Mouse (Mus musculus): ENCODE data around the gene Drc1. TPM values are rescaled to one million over a fixed set of nuclear protein-coding genes. Genes with fewer than 3 reads are reported as not detected.
A peak's percentile ranks its signal among the peaks of the same experiment; 100 is the strongest.

The Drc1 gene
- 1.5 and 1.6 TPM in 2 replicates for polyA plus RNA-seq (2016; fragmentation: Nextera tagmentation; extraction: Ambion mirVana)

- no peaks in the 10 kb centered on the region for H3K27me3 ChIP-seq
- H3K4me1 ChIP-seq: peaks cover 4% of the 10 kb centered on the region
- H3K27ac ChIP-seq: no peak within 1 kb of the TSS
- whole genome bisulfite sequencing: 8% methylated on average over 25 of the region's 26 CpGs
- H3K4me2 ChIP-seq: peak within 1 kb of the TSS; percentile 69
- H3K36me3 ChIP-seq (replicated peaks): no peaks in the 10 kb centered on the region
- peaks cover 7% of the 10 kb centered on the region; the same call in 1 of the 2 replicates for H3K9me3 ChIP-seq
- peak within 1 kb of the TSS; percentile 57 for H3K9ac ChIP-seq
- peak; percentile 93 for ATAC-seq (ENCODE audit: low FRiP score)
- peak within 1 kb of the TSS; percentile 50 for H3K4me3 ChIP-seq (replicated peaks)
These were observed at the start of gene Drc1 for GRCm38 (mm10) chr5:30281291-30281732. Gene Drc1, plus strand, starts transcription at chr5:30281388.

- Histone ChIP-seq H3K9me3 (no peaks in the 10 kb centered on the region), H3K9ac (peak overlapping the region; percentile 69), H3K4me3 (replicated peaks) (peak overlapping the region; percentile 85), H3K36me3 (replicated peaks) (no peaks in the 10 kb centered on the region), H3K4me2 (peak overlapping the region; percentile 85), H3K4me1 (peaks cover 28% of the 10 kb centered on the region), H3K27ac (peak overlapping the region; percentile 94), H3K27me3 (no peaks in the 10 kb centered on the region)
- no peak for ATAC-seq (ENCODE audit: low FRiP score)
- 40% methylated on average over 16 of the region's 16 CpGs for WGBS
These were observed 49.3 kb upstream of the Drc1 start for GRCm38 (mm10) chr5:30231891-30232270.

DNA sequence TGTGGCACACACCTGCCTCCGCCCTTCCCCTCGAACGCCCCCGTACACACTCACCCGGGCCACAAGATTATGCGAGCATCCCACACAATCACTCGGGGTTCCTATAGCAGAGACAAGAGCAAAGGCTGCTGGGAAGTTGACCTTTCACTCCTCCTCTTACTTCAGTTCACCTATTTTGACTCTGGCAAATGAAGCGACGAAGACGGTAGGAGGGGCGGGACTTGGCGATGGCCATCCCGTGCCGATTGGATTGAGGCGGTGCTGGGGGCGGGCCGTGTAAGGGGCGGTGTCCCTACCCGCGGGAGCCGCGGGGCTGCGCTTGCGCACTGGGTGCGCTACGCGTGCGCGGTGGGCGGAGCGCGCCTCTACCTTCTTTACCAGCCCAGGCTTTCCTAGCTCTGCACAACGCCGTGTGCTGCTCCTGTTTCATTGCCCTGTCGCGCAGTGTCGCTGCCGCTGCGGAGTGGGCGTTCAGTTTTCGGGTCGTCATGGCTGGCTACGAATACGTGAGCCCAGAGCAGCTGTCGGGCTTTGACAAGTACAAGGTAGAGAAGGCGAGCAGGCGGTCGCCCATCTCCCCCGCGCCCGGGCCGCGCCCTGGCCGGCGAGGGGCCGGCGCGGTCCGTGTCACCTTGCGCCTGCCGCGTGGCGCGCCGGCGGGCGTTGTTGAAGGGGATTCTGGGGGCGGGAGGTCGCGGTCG lies 48.8 kb upstream of the Drc1 start, which contains the start of gene Selenoi:
TSS of gene Selenoi (plus strand) at position 311 of the 701 bp plus-strand sequence.
- H3K27me3 ChIP-seq: no peaks in the 10 kb centered on the region
- WGBS: 10% methylated on average over 71 of the region's 71 CpGs
- H3K9me3 ChIP-seq: no peaks in the 10 kb centered on the region

DNA sequence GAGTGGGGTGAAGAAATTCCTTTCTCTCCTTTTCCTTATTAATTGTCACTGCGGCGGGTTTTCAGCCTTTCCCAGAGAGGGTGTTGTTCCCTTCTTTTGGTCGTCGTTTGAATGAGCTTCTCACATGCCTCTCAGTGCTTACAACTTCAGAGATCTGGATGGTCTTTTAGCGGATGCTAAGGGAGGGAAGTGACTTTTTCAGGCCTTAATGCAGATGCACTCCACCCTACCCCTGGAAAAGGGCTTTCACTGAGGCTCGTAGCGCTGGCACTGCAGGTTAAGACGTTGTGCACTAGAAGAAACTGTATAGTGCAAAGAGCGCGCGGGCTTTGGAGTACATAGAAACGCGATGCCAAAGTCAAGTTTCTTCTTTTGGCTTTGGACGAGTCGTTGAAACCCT lies 48.1 kb upstream of the Drc1 start:
- H3K27me3 ChIP-seq: no peaks in the 10 kb centered on the region
- H3K9me3 ChIP-seq: no peaks in the 10 kb centered on the region
- peak overlapping the region; percentile 85 for H3K4me2 ChIP-seq
- peak overlapping the region; percentile 86 for H3K9ac ChIP-seq
- H3K36me3 ChIP-seq (replicated peaks): no peaks in the 10 kb centered on the region
- ATAC-seq (ENCODE audit: low FRiP score): no peak
- H3K4me3 ChIP-seq (replicated peaks): peak overlapping the region; percentile 85
- peaks cover 28% of the 10 kb centered on the region for H3K4me1 ChIP-seq
- 5% methylated on average over 15 of the region's 15 CpGs for WGBS
- H3K27ac ChIP-seq: peak overlapping the region; percentile 94

More for the DNA sequence above, 48.8 kb upstream of the Drc1 start, which contains the start of gene Selenoi:
- no peaks in the 10 kb centered on the region for H3K36me3 ChIP-seq (replicated peaks)
- H3K9ac ChIP-seq: peak within 1 kb of the TSS; percentile 86
- H3K27ac ChIP-seq: peak within 1 kb of the TSS; percentile 94
- peak within 1 kb of the TSS; percentile 85 for H3K4me3 ChIP-seq (replicated peaks)
- ATAC-seq (ENCODE audit: low FRiP score): peak; percentile 100
- H3K4me2 ChIP-seq: peak within 1 kb of the TSS; percentile 85
- H3K4me1 ChIP-seq: peaks cover 28% of the 10 kb centered on the region

DNA sequence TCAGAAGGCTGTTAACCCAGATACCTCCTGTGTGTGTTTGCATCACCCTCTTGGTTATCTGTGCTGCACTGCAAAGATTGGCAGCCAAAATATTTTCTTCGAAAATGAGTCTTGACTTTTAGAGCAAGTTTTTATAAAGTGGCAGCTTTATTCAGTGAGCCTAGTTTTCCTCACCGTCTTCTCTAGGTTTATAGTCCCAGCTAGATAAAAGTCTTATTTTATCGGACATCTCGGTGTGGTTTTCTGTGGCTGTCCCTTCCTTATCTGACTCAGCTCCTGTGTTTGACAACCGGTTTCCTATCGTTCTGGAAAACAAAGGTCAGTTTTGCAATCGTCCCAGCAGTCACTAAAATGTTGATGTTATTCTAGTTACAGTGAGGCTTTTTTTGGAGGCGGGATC lies 47.2 kb upstream of the Drc1 start:
- Histone ChIP-seq H3K36me3 (replicated peaks) (no peaks in the 10 kb centered on the region), H3K27me3 (no peaks in the 10 kb centered on the region), H3K9ac (peak overlapping the region; percentile 86; the same call in 1 of the 2 replicates), H3K27ac (no peak overlapping the region), H3K4me3 (replicated peaks) (peak overlapping the region; percentile 85), H3K4me2 (peak overlapping the region; percentile 85), H3K9me3 (no peaks in the 10 kb centered on the region), H3K4me1 (peaks cover 28% of the 10 kb centered on the region)
- ATAC-seq (ENCODE audit: low FRiP score): no peak
- 74% methylated on average over 8 of the region's 8 CpGs for WGBS

- no peak for ATAC-seq (ENCODE audit: low FRiP score)
- Histone ChIP-seq H3K4me2 (no peak overlapping the region), H3K36me3 (replicated peaks) (no peaks in the 10 kb centered on the region), H3K9ac (no peak overlapping the region), H3K9me3 (no peaks in the 10 kb centered on the region), H3K27ac (no peak overlapping the region), H3K4me3 (replicated peaks) (no peak overlapping the region), H3K4me1 (peaks cover 28% of the 10 kb centered on the region), H3K27me3 (no peaks in the 10 kb centered on the region)
- 95% methylated on average over 2 of the region's 2 CpGs for WGBS
These were observed 45.5 kb upstream of the Drc1 start for GRCm38 (mm10) chr5:30235641-30236126.

DNA sequence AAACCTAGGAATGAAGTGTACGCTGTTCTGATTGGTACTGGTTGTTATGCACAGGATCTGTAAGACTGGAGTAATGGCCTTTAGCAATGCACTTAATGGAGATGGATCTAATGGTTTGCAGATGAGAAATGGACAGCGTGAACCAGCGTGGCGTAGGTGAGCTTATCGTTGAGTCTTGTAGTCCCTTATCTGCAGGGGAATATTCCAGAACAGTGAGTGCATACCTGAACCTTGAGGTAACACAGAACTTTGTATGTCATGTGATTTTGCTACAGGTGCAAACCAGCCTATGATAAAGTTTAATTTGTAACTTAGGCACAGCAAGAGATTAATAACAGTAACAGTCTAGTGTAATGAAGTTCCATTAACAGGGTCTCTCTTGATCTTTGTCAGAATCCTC lies 42.7 kb upstream of the Drc1 start:
- no peaks in the 10 kb centered on the region for H3K9me3 ChIP-seq
- H3K27ac ChIP-seq: no peak overlapping the region
- H3K4me1 ChIP-seq: peaks cover 20% of the 10 kb centered on the region
- WGBS: 98% methylated on average over 5 of the region's 5 CpGs
- H3K36me3 ChIP-seq (replicated peaks): no peaks in the 10 kb centered on the region
- no peak overlapping the region for H3K4me3 ChIP-seq (replicated peaks)
- no peaks in the 10 kb centered on the region for H3K27me3 ChIP-seq
- no peak overlapping the region for H3K9ac ChIP-seq
- no peak for ATAC-seq (ENCODE audit: low FRiP score)
- no peak overlapping the region for H3K4me2 ChIP-seq

DNA sequence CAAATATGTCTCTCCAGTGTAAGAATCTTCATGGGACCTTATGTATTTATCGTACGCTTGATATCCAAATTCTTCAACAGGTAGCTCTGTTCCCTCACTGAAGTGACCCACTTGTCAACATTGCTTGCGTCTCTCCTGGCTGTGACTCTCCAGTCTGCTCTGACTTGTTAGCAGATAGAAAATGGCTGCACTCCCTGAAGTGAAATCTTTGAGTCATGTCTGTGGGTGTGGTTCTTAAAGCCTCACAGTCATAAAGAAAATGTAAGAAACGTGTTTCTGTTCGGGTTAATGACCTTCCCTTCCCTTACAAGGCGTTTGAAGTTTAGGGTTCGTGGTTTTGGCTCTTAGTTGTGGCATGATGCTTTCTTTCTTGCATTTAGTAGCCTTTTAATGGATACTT lies 40.6 kb upstream of the Drc1 start:
- peaks cover 18% of the 10 kb centered on the region for H3K4me1 ChIP-seq
- no peaks in the 10 kb centered on the region for H3K27me3 ChIP-seq
- no peak overlapping the region for H3K4me3 ChIP-seq (replicated peaks)
- no peaks in the 10 kb centered on the region for H3K9me3 ChIP-seq
- H3K27ac ChIP-seq: no peak overlapping the region
- no peaks in the 10 kb centered on the region for H3K36me3 ChIP-seq (replicated peaks)
- H3K9ac ChIP-seq: no peak overlapping the region
- 95% methylated on average over 7 of the region's 7 CpGs for WGBS
- ATAC-seq (ENCODE audit: low FRiP score): no peak
- H3K4me2 ChIP-seq: no peak overlapping the region

DNA sequence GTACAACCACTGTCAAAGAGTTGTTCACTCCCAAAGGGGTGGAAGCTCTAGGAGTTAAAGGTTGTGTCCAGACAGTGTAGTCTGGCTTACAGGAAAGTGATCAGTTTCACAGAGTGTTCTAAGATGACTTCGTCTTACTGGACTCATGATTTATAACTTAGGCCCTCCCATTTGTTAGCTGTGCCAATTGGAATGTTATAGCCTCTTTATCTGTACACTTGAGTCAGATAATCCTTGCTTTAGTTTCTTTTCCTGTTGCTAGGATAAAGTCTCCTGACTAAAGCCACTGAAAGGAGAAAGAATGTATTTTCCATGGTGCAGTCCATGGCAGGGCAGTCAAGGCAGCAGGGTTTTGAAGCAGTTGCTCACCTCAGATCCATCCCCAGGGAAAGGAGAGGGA lies 38.8 kb upstream of the Drc1 start:
- no peak overlapping the region for H3K27ac ChIP-seq
- H3K4me2 ChIP-seq: no peak overlapping the region
- no peaks in the 10 kb centered on the region; the same call in 1 of the 2 replicates for H3K36me3 ChIP-seq (replicated peaks)
- H3K4me3 ChIP-seq (replicated peaks): no peak overlapping the region
- H3K9ac ChIP-seq: no peak overlapping the region
- H3K9me3 ChIP-seq: no peaks in the 10 kb centered on the region
- H3K27me3 ChIP-seq: no peaks in the 10 kb centered on the region
- WGBS: 69% methylated on average over 1 of the region's 1 CpGs
- no peak for ATAC-seq (ENCODE audit: low FRiP score)
- H3K4me1 ChIP-seq: peaks cover 18% of the 10 kb centered on the region

GRCm38 (mm10) chr5:30243741-30244140 lies 37.4 kb upstream of the Drc1 start:
- H3K27me3 ChIP-seq: no peaks in the 10 kb centered on the region
- peaks cover 18% of the 10 kb centered on the region for H3K4me1 ChIP-seq
- H3K36me3 ChIP-seq (replicated peaks): no peaks in the 10 kb centered on the region; the same call in 1 of the 2 replicates
- no peak overlapping the region for H3K27ac ChIP-seq
- no peak overlapping the region for H3K4me3 ChIP-seq (replicated peaks)
- WGBS: 70% methylated on average over 9 of the region's 9 CpGs
- H3K9ac ChIP-seq: no peak overlapping the region
- no peak overlapping the region for H3K4me2 ChIP-seq
- no peak for ATAC-seq (ENCODE audit: low FRiP score)
- no peaks in the 10 kb centered on the region for H3K9me3 ChIP-seq

DNA sequence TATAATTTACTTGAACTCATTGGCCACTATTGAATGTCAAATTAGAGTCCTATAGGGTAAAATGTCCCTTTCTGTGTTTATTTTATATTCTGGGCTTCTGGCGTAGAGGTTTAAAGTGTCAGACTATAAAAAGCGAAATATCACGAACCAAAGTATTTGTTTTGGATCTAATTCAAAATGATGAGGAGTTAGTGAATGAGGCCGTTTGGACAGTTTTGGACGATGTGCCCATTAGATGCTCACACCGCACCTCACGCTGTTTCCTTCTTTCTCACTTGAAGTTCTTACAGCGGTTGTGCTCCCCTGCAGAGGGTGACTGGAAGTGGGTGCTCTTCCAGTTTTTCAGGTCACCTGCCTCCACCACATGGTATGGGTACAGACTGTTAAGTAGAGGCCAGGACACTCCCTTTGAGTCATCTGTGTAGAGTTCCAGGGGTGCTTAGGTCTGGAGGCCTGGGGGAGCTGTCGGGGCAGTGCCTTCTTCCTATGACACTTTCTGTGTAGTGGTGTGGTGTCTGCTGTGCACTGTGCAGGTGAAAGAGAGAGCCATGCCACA lies 35.2 kb upstream of the Drc1 start:
- Histone ChIP-seq H3K4me3 (replicated peaks) (no peak overlapping the region), H3K36me3 (replicated peaks) (peaks cover 7% of the 10 kb centered on the region; the same call in 1 of the 2 replicates), H3K27ac (no peak overlapping the region), H3K9ac (no peak overlapping the region), H3K4me2 (no peak overlapping the region), H3K4me1 (peaks cover 18% of the 10 kb centered on the region), H3K9me3 (no peaks in the 10 kb centered on the region), H3K27me3 (no peaks in the 10 kb centered on the region)
- 97% methylated on average over 9 of the region's 9 CpGs for WGBS
- no peak for ATAC-seq (ENCODE audit: low FRiP score)

DNA sequence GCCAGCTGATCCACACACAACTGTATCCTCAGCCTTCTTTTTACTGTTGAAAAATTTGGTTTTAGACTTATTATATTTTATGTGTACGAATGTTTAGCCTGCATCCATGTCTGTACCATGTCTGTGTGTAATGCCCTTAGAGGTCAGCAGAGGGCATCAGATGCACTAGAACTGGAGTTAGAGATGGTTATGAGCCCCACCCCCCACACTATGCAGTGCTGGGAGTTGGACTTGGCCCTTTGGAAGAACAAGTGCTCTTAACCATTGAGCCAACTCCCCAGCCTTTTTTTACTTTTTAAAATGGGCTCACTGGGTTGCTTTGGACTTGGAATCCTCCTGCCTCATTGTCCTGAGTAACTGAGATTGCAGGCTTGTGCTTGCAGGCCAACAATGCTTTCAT lies 33.5 kb upstream of the Drc1 start:
- H3K27me3 ChIP-seq: no peaks in the 10 kb centered on the region
- no peak for ATAC-seq (ENCODE audit: low FRiP score)
- WGBS: 91% methylated on average over 1 of the region's 1 CpGs

More for the DNA sequence above, 33.5 kb upstream of the Drc1 start:
- no peak overlapping the region for H3K9ac ChIP-seq
- peaks cover 14% of the 10 kb centered on the region for H3K4me1 ChIP-seq
- H3K27ac ChIP-seq: no peak overlapping the region
- H3K4me2 ChIP-seq: no peak overlapping the region
- H3K9me3 ChIP-seq: no peaks in the 10 kb centered on the region
- H3K36me3 ChIP-seq (replicated peaks): peaks cover 12% of the 10 kb centered on the region; the same call in 1 of the 2 replicates
- no peak overlapping the region for H3K4me3 ChIP-seq (replicated peaks)
